Mouse (Mus musculus) CH12.LX (cell line): Measurements from ENCODE around the gene Snurf. TPM values are rescaled to one million over a fixed set of nuclear protein-coding genes. Genes with fewer than 3 reads are reported as not detected.

ENCODE experiments used
- DNase-seq: peaks from one replicate; pipeline ENCODE4 v3.0.0-alpha.2; 2013; ENCODE audit errors: extremely low read depth
- H3K27ac ChIP-seq: 2 replicates; pipeline ENCODE4 v1.5.1; 2012; ENCODE audit warnings: low read depth, mild to moderate bottlenecking, control low read depth, moderate library complexity; ENCODE audit not compliant: insufficient read depth
- H3K27me3 ChIP-seq: replicated peaks from 2 replicates; pipeline ENCODE3; 2012; ENCODE audit warnings: inconsistent platforms
- H3K36me3 ChIP-seq, 2 experiments: replicated peaks in 1 of 2; 2 replicates each; pipeline versions ENCODE3 to v1.6.1; 2012; ENCODE audit warnings: inconsistent platforms in 1 of 2, low read length in 1 of 2, mild to moderate bottlenecking in 1 of 2, mixed read lengths in 1 of 2, moderate library complexity in 1 of 2; ENCODE audit not compliant: control insufficient read depth in 1 of 2, insufficient read depth in 1 of 2
- H3K4me1 ChIP-seq, 2 experiments: 2 replicates each; pipeline ENCODE4 v1.6.1; 2012; ENCODE audit warnings: inconsistent platforms in 1 of 2, moderate library complexity in 1 of 2; ENCODE audit not compliant: insufficient read depth in 2 of 2, control insufficient read depth in 1 of 2
- H3K4me2 ChIP-seq: 2 replicates; pipeline ENCODE4 v1.6.1; 2012; ENCODE audit warnings: low read depth, mild to moderate bottlenecking, control low read depth; ENCODE audit not compliant: poor library complexity, insufficient read depth, severe bottlenecking
- H3K4me3 ChIP-seq, 3 experiments: fragments of 150-350 bp in 1 of 3; sonication (generic) in 1 of 3; replicated peaks in 1 of 3; 2 replicates each; pipeline versions ENCODE3 to v1.5.1; 2011 to 2012; ENCODE audit warnings: low read depth in 2 of 3, low read length in 2 of 3, mild to moderate bottlenecking in 2 of 3, moderate library complexity in 2 of 3, control low read depth in 1 of 3, improper control_type of control experiment in 1 of 3, inconsistent platforms in 1 of 3, mixed read lengths in 1 of 3; ENCODE audit not compliant: poor library complexity in 1 of 3
- H3K79me2 ChIP-seq: replicated peaks from 2 replicates; pipeline ENCODE4 v1.6.1; 2012; ENCODE audit warnings: mild to moderate bottlenecking, moderate library complexity; ENCODE audit not compliant: control insufficient read depth, poor library complexity, insufficient read depth, severe bottlenecking; ENCODE audit errors: extremely low read depth
- H3K9ac ChIP-seq: 2 replicates; pipeline ENCODE4 v1.6.1; 2012; ENCODE audit warnings: low read depth, mild to moderate bottlenecking, control low read depth, moderate library complexity; ENCODE audit not compliant: insufficient read depth
- H3K9me3 ChIP-seq: replicated peaks from 2 replicates; pipeline ENCODE3; 2012; ENCODE audit warnings: low read length, inconsistent platforms, mixed read lengths
- CTCF ChIP-seq, 2 experiments: IDR thresholded peaks in 1 of 2; conservative IDR thresholded peaks in 1 of 2; 2 replicates each; pipeline ENCODE4 v1.5.1; 2011 to 2012; ENCODE audit warnings: low read depth in 2 of 2, low read length in 2 of 2, improper control_type of control experiment in 1 of 2, inconsistent platforms in 1 of 2, mild to moderate bottlenecking in 1 of 2, moderate library complexity in 1 of 2
- E2F4 ChIP-seq: IDR thresholded peaks from 2 replicates; pipeline ENCODE4 v1.6.1; 2011; ENCODE audit warnings: low read depth, low read length, improper control_type of control experiment; ENCODE audit not compliant: insufficient replicate concordance
- EP300 ChIP-seq: IDR thresholded peaks from 2 replicates; pipeline ENCODE4 v1.6.1; 2011; ENCODE audit warnings: low read length, improper control_type of control experiment
- JUND ChIP-seq: conservative IDR thresholded peaks from 2 replicates; pipeline ENCODE4 v1.6.1; 2011; ENCODE audit warnings: low read depth, low read length, improper control_type of control experiment
- MAX ChIP-seq: IDR thresholded peaks from 2 replicates; pipeline ENCODE4 v1.6.1; 2011; ENCODE audit warnings: low read length, improper control_type of control experiment
- MXI1 ChIP-seq: IDR thresholded peaks from 2 replicates; pipeline ENCODE4 v1.6.1; 2011; ENCODE audit warnings: mild to moderate bottlenecking, low read depth, low read length, improper control_type of control experiment
- PAX5 ChIP-seq: IDR thresholded peaks from 2 replicates; pipeline ENCODE4 v1.6.1; 2012; ENCODE audit warnings: low read length, inconsistent platforms, mixed read lengths
- POLR2A ChIP-seq: IDR thresholded peaks from 2 replicates; pipeline ENCODE4 v1.6.1; 2011; ENCODE audit warnings: low read depth, mild to moderate bottlenecking, improper control_type of control experiment, low read length
- POLR2AphosphoS2 ChIP-seq: IDR thresholded peaks from 2 replicates; pipeline ENCODE4 v1.6.1; 2011; ENCODE audit warnings: low read depth, low read length, improper control_type of control experiment
- RAD21 ChIP-seq: IDR thresholded peaks from 2 replicates; pipeline ENCODE4 v1.6.1; 2011; ENCODE audit warnings: low read depth, mild to moderate bottlenecking, low read length, improper control_type of control experiment, moderate library complexity
- RCOR1 ChIP-seq: conservative IDR thresholded peaks from 2 replicates; pipeline ENCODE4 v1.6.1; 2012; ENCODE audit warnings: low read depth, mild to moderate bottlenecking, inconsistent platforms, low read length, improper control_type of control experiment
- SIN3A ChIP-seq: IDR thresholded peaks from 2 replicates; pipeline ENCODE4 v1.6.1; 2012; ENCODE audit warnings: low read length, improper control_type of control experiment, inconsistent platforms
- TBP ChIP-seq: conservative IDR thresholded peaks from 2 replicates; pipeline ENCODE4 v1.6.1; 2011; ENCODE audit warnings: low read depth, low read length, improper control_type of control experiment
- USF2 ChIP-seq: conservative IDR thresholded peaks from 2 replicates; pipeline ENCODE4 v1.6.1; 2011; ENCODE audit warnings: low read depth, low read length, improper control_type of control experiment
- ZC3H11A ChIP-seq: IDR thresholded peaks from 2 replicates; pipeline ENCODE4 v1.6.1; 2012; ENCODE audit warnings: low read depth, mild to moderate bottlenecking, inconsistent platforms, low read length, improper control_type of control experiment
- ZKSCAN1 ChIP-seq: IDR thresholded peaks from 2 replicates; pipeline ENCODE4 v1.6.1; 2012; ENCODE audit warnings: low read depth, inconsistent platforms, low read length, improper control_type of control experiment, borderline replicate concordance
- ZNF384 ChIP-seq: IDR thresholded peaks from 2 replicates; pipeline ENCODE4 v1.6.1; 2012; ENCODE audit warnings: low read depth, low read length, improper control_type of control experiment, inconsistent platforms
- dilution Hi-C: fragments of 300-500 bp; cut with MboI; formaldehyde crosslinking; loops from 2 replicates; pipeline ENCODE4 v1.14.3; 2020; ENCODE audit warnings: low sequenced_read_pairs; ENCODE audit not compliant: extremely low pct_unique_long_range_greater_than_20kb, extremely low pct_ligation_motif_present
- in situ Hi-C: fragments of 300-500 bp; cut with MboI; formaldehyde crosslinking; loops from 3 replicates; pipeline ENCODE4 v1.14.3; 2019; ENCODE audit warnings: low sequenced_read_pairs, low pct_ligation_motif_present, low pct_unique_long_range_greater_than_20kb, mixed read lengths
- polyA plus RNA-seq: library from polyadenylated mRNA; unstranded; fragments of >175 nt; gene quantifications from 2 replicates; pipeline ENCODE4 v1.2.1, GENCODE M21; 2012; ENCODE audit warnings: low read depth; ENCODE audit not compliant: insufficient read length
- total RNA-seq, 2 experiments: library from RNA; depleted of rRNA; stranded (reverse); fragments of 300-350 nt in 1 of 2; fragments of >200 nt in 1 of 2; gene quantifications; 2 replicates each; pipeline ENCODE4 v1.2.3; 2012 to 2014

The Snurf gene
- total and polyA plus RNA-seq, 3 experiments: not detected

GRCm38 (mm10) chr7:60013186-60013585 is 8.3 kb upstream of the Snurf start:
- Histone ChIP-seq H3K27ac (no peak overlapping the region), H3K36me3 (no peaks in the 10 kb centered on the region), H3K4me2 (no peak overlapping the region), H3K27me3 (no peaks in the 10 kb centered on the region), H3K4me3 (no peak overlapping the region), H3K9ac (no peak overlapping the region), H3K4me1 (peaks cover 0 to 6% of the 10 kb centered on the region in 2 experiments; a peak in 1 of 4 replicates), H3K79me2 (no peaks in the 10 kb centered on the region), H3K9me3 (peaks cover 2% of the 10 kb centered on the region)
- no peak for DNase-seq
- in situ Hi-C loops (no loop called here), dilution Hi-C loops (no loop called here)
- TF ChIP-seq SIN3A: no peak
- TF ChIP-seq RAD21: no peak
- no peak for TF ChIP-seq ZC3H11A
- TF ChIP-seq POLR2AphosphoS2: no peak
- TF ChIP-seq JUND: no peak
- TF ChIP-seq E2F4: no peak
- no peak for TF ChIP-seq EP300
- no peak for TF ChIP-seq MAX
- TF ChIP-seq TBP: no peak
- TF ChIP-seq MXI1: no peak
- no peak for TF ChIP-seq POLR2A
- TF ChIP-seq RCOR1: no peak
- no peak for TF ChIP-seq PAX5
- TF ChIP-seq ZKSCAN1: no peak

- Histone ChIP-seq H3K79me2 (no peaks in the 10 kb centered on the region), H3K9me3 (peaks cover 19% of the 10 kb centered on the region), H3K9ac (no peak overlapping the region), H3K36me3 (no peaks in the 10 kb centered on the region), H3K27ac (no peak overlapping the region), H3K4me1 (peaks cover 0 to 2% of the 10 kb centered on the region in 2 experiments; a peak in 1 of 4 replicates), H3K4me3 (no peak overlapping the region), H3K4me2 (no peak overlapping the region), H3K27me3 (no peaks in the 10 kb centered on the region)
- no peak for DNase-seq
- dilution Hi-C loops (no loop called here), in situ Hi-C loops (no loop called here)
- TF ChIP-seq E2F4: no peak
- peak; percentile 33 for TF ChIP-seq RAD21
- no peak for TF ChIP-seq USF2
- TF ChIP-seq ZNF384: peak; percentile 74
- TF ChIP-seq PAX5: no peak
- TF ChIP-seq CTCF (conservative IDR thresholded peaks at IDR 0.05 in 1 of 2, IDR thresholded peaks at IDR 0.05 in 1 of 2; ENCODE audit: low read depth in 2 of 2, low read length in 2 of 2): peak in 1 of 2 experiments; percentile 14; a peak in 1 of 4 replicates
Measured at GRCm38 (mm10) chr7:60007727-60008360, 3.0 kb upstream of the Snurf start.
